Mouse (Mus musculus): ENCODE data around the gene Drg1. TPM values are rescaled to one million over a fixed set of nuclear protein-coding genes. Genes with fewer than 3 reads are reported as not detected.
A peak's percentile ranks its signal among the peaks of the same experiment; 100 is the strongest.
"Not testable (repeated sequence)": the region's sequence is repeated elsewhere in the genome, so short reads cannot be mapped to it uniquely, and the experiment has no call there.

Gene Drg1
- polyA plus RNA-seq, 1 experiment from 2014 or later = 283 TPM

GRCm38 (mm10) chr11:3171931-3172330, 94.3 kb downstream of the Drg1 start:
- not testable (repeated sequence) for H3K9me3 ChIP-seq (replicated peaks; ENCODE audit: control insufficient read depth, low read length); H3K27ac ChIP-seq (ENCODE audit: low read depth, low read length); H3K27me3 ChIP-seq (replicated peaks; ENCODE audit: control insufficient read depth, insufficient read depth, low read length); H3K36me3 ChIP-seq (ENCODE audit: control insufficient read depth, insufficient read depth, low read length); H3K4me3 ChIP-seq (ENCODE audit: low read depth, low read length); ATAC-seq; H3K4me2 ChIP-seq (ENCODE audit: low read length); H3K4me1 ChIP-seq (ENCODE audit: control insufficient read depth, insufficient read depth, low read length); H3K9ac ChIP-seq (ENCODE audit: low read length); DNase-seq (ENCODE audit: low spot score)
- 67% methylated on average over 1 of the region's 1 CpGs for WGBS

DNA sequence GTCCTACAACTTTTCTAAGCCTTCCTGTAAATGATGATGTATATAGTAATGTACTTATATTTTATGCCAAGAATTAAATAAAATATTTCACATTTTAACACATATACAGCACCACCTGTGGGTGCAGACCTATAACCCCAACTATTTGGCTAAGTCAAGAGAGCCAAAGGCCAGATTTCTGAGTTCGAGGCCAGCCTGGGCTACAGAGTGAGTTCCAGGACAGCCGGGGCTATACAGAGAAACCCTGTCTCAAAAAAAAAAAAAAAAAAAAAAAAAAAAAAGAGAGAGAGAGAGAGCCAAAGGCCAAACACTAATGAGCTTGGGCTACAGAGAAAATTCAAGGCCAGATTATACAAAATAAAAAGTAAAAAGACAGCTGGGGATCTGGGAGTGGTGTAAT, 97.2 kb downstream of the Drg1 start:
- H3K27me3 ChIP-seq (replicated peaks; ENCODE audit: control insufficient read depth, insufficient read depth, low read length); H3K9ac ChIP-seq (ENCODE audit: low read length); H3K36me3 ChIP-seq (ENCODE audit: control insufficient read depth, insufficient read depth, low read length); DNase-seq (ENCODE audit: low spot score); H3K4me1 ChIP-seq (ENCODE audit: control insufficient read depth, insufficient read depth, low read length); H3K27ac ChIP-seq (ENCODE audit: low read depth, low read length); H3K4me3 ChIP-seq (ENCODE audit: low read depth, low read length); H3K9me3 ChIP-seq (replicated peaks; ENCODE audit: control insufficient read depth, low read length); ATAC-seq; H3K4me2 ChIP-seq (ENCODE audit: low read length): not testable (repeated sequence)
- 71% methylated on average over 2 of the region's 2 CpGs for WGBS

DNA sequence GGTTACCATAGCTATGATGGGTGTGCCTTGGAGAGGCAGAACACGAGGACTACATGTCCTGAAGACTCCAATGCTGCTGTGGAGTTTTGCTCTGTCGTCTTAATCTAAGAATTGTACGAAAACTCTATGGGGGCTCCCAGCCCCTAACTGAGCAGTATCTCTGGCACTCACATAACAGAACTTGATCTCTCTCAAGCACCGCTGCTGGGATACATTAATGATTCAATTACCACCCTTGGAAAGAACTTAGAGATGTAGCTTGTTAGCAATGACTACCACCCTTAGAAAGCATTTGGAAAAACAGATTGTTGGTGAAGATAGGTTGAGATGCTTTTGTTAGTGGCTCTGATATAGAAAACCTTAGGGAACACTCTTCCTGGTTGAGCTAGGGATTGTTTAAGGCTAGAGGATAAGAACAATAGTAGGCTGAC, 98.6 kb downstream of the Drg1 start:
- not testable (repeated sequence) for H3K9ac ChIP-seq (ENCODE audit: low read length); H3K36me3 ChIP-seq (ENCODE audit: control insufficient read depth, insufficient read depth, low read length); H3K9me3 ChIP-seq (replicated peaks; ENCODE audit: control insufficient read depth, low read length); H3K27ac ChIP-seq (ENCODE audit: low read depth, low read length); H3K4me3 ChIP-seq (ENCODE audit: low read depth, low read length); H3K4me2 ChIP-seq (ENCODE audit: low read length); ATAC-seq; H3K27me3 ChIP-seq (replicated peaks; ENCODE audit: control insufficient read depth, insufficient read depth, low read length); DNase-seq (ENCODE audit: low spot score); H3K4me1 ChIP-seq (ENCODE audit: control insufficient read depth, insufficient read depth, low read length)
- 70% methylated on average over 4 of the region's 4 CpGs for WGBS

- not testable (repeated sequence) for DNase-seq (ENCODE audit: low spot score); H3K4me2 ChIP-seq (ENCODE audit: low read length); ATAC-seq; H3K9ac ChIP-seq (ENCODE audit: low read length); H3K9me3 ChIP-seq (replicated peaks; ENCODE audit: control insufficient read depth, low read length); H3K27me3 ChIP-seq (replicated peaks; ENCODE audit: control insufficient read depth, insufficient read depth, low read length); H3K4me3 ChIP-seq (ENCODE audit: low read depth, low read length); H3K27ac ChIP-seq (ENCODE audit: low read depth, low read length); H3K4me1 ChIP-seq (ENCODE audit: control insufficient read depth, insufficient read depth, low read length); H3K36me3 ChIP-seq (ENCODE audit: control insufficient read depth, insufficient read depth, low read length)
- WGBS = 85% methylated on average over 4 of the region's 4 CpGs
Observed at GRCm38 (mm10) chr11:3167129-3167528, 99.1 kb downstream of the Drg1 start.

DNA sequence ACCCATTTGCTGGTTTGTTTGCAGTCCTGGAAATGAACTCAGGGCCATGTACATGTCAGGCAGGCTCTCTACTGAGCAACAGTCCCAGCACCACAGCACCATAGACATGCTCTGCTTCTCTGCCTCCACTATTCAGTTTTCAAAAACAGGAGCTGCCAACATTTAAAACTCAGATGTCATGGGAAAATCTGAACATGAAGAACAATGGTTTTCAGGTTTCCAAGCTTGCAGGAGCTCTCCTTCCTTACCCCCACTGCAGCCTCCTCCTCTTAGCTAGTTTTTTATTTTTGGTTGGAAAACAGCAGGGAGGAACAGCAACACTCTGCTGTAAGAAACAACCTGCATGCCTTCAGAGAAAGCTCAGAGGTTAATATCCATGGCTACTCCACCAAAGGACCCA, 99.9 kb downstream of the Drg1 start:
- H3K4me2 ChIP-seq (ENCODE audit: low read length); H3K4me3 ChIP-seq (ENCODE audit: low read depth, low read length); ATAC-seq; H3K4me1 ChIP-seq (ENCODE audit: control insufficient read depth, insufficient read depth, low read length); H3K36me3 ChIP-seq (ENCODE audit: control insufficient read depth, insufficient read depth, low read length); H3K27ac ChIP-seq (ENCODE audit: low read depth, low read length); H3K9me3 ChIP-seq (replicated peaks; ENCODE audit: control insufficient read depth, low read length); H3K27me3 ChIP-seq (replicated peaks; ENCODE audit: control insufficient read depth, insufficient read depth, low read length); H3K9ac ChIP-seq (ENCODE audit: low read length): not testable (repeated sequence)
- peak; percentile 5 for DNase-seq (ENCODE audit: low spot score)

- peak; percentile 9; the same call in 1 of the 2 replicates for ATAC-seq
- not testable (repeated sequence) for H3K9me3 ChIP-seq (replicated peaks; ENCODE audit: control insufficient read depth, low read length); H3K27me3 ChIP-seq (replicated peaks; ENCODE audit: control insufficient read depth, insufficient read depth, low read length); H3K9ac ChIP-seq (ENCODE audit: low read length); H3K4me3 ChIP-seq (ENCODE audit: low read depth, low read length); DNase-seq (ENCODE audit: low spot score); H3K27ac ChIP-seq (ENCODE audit: low read depth, low read length); H3K4me2 ChIP-seq (ENCODE audit: low read length); H3K36me3 ChIP-seq (ENCODE audit: control insufficient read depth, insufficient read depth, low read length); H3K4me1 ChIP-seq (ENCODE audit: control insufficient read depth, insufficient read depth, low read length)
- 87% methylated on average over 3 of the region's 5 CpGs for WGBS
Observed at GRCm38 (mm10) chr11:3165210-3165782, 100.9 kb downstream of the Drg1 start.

GRCm38 (mm10) chr11:3163661-3164060, 102.6 kb downstream of the Drg1 start:
- not testable (repeated sequence) for H3K4me3 ChIP-seq (ENCODE audit: low read depth, low read length); H3K27ac ChIP-seq (ENCODE audit: low read depth, low read length)
- 59% methylated on average over 3 of the region's 3 CpGs for WGBS

GRCm38 (mm10) chr11:3163122-3163521, 103.1 kb downstream of the Drg1 start:
- not testable (repeated sequence) for ATAC-seq; H3K36me3 ChIP-seq (ENCODE audit: control insufficient read depth, insufficient read depth, low read length); H3K4me1 ChIP-seq (ENCODE audit: control insufficient read depth, insufficient read depth, low read length); H3K27me3 ChIP-seq (replicated peaks; ENCODE audit: control insufficient read depth, insufficient read depth, low read length); H3K9ac ChIP-seq (ENCODE audit: low read length); H3K9me3 ChIP-seq (replicated peaks; ENCODE audit: control insufficient read depth, low read length); DNase-seq (ENCODE audit: low spot score); H3K4me2 ChIP-seq (ENCODE audit: low read length); H3K4me3 ChIP-seq (ENCODE audit: low read depth, low read length); H3K27ac ChIP-seq (ENCODE audit: low read depth, low read length)
- WGBS = 92% methylated on average over 2 of the region's 2 CpGs

More at GRCm38 (mm10) chr11:3163661-3164060, 102.6 kb downstream of the Drg1 start:
- not testable (repeated sequence) for H3K4me2 ChIP-seq (ENCODE audit: low read length); H3K27me3 ChIP-seq (replicated peaks; ENCODE audit: control insufficient read depth, insufficient read depth, low read length); H3K9me3 ChIP-seq (replicated peaks; ENCODE audit: control insufficient read depth, low read length); DNase-seq (ENCODE audit: low spot score); ATAC-seq; H3K4me1 ChIP-seq (ENCODE audit: control insufficient read depth, insufficient read depth, low read length); H3K9ac ChIP-seq (ENCODE audit: low read length); H3K36me3 ChIP-seq (ENCODE audit: control insufficient read depth, insufficient read depth, low read length)

GRCm38 (mm10) chr11:3162236-3162897, 103.8 kb downstream of the Drg1 start:
- not testable (repeated sequence) for H3K9ac ChIP-seq (ENCODE audit: low read length); H3K36me3 ChIP-seq (ENCODE audit: control insufficient read depth, insufficient read depth, low read length); DNase-seq (ENCODE audit: low spot score); H3K27ac ChIP-seq (ENCODE audit: low read depth, low read length); H3K4me2 ChIP-seq (ENCODE audit: low read length); H3K4me3 ChIP-seq (ENCODE audit: low read depth, low read length); H3K27me3 ChIP-seq (replicated peaks; ENCODE audit: control insufficient read depth, insufficient read depth, low read length); H3K4me1 ChIP-seq (ENCODE audit: control insufficient read depth, insufficient read depth, low read length); H3K9me3 ChIP-seq (replicated peaks; ENCODE audit: control insufficient read depth, low read length)
- 0 out of 2 replicates have a peak, but pooled peaks have one; percentile 22 for ATAC-seq
- WGBS = 63% methylated on average over 5 of the region's 5 CpGs

All from forebrain, embryonic 14.5 days (tissue).